In genomic region chr6:70844002-70844804, GRCm38 (mm10) we compare ENCODE assay signal across 8 mouse cellular contexts. TPM values are rescaled to one million over a fixed set of nuclear protein-coding genes. Genes with fewer than 3 reads are reported as not detected.
DNase-seq lines count a peak whose midpoint lies in the region; ATAC-seq and TF ChIP-seq lines count a peak whose summit lies in the region.

TSS of gene Eif2ak3 (plus strand) at chr6:70844515.

- peak; percentile 97; the same call in 1 of the 2 replicates for TF ChIP-seq POLR2A in lung, adult 2 months (IDR thresholded peaks at IDR 0.05; ENCODE audit: borderline replicate concordance, extremely low read depth, low read depth, low read length)

- peak within 1 kb of the TSS; percentile 89 to 94 for H3K4me3 ChIP-seq in ES-E14 (ENCODE audit: insufficient read depth in 1 of 2, low read depth in 1 of 2, low read length in 2 of 2, poor library complexity in 1 of 2, severe bottlenecking in 1 of 2)
- peak within 1 kb of the TSS; percentile 81 for H3K4me3 ChIP-seq in forebrain, embryonic 15.5 days
- peak within 1 kb of the TSS; percentile 84 for H3K4me3 ChIP-seq in lung, adult 2 months (replicated peaks; ENCODE audit: extremely low read depth, low read depth, low read length)

- DNase-seq in ES-E14 (ENCODE audit: low read depth, low spot score) = peak; percentile 97
- DNase-seq in cerebellum, adult 11-12 months = peak; percentile 100
- peak; percentile 99 for DNase-seq in heart, postnatal 25 days (ENCODE audit: low spot score)
- peak; percentile 99 to 100 for DNase-seq in layer of hippocampus, adult 18-20 months (ENCODE audit: low spot score in 2 of 2)
- peak; percentile 98 for DNase-seq in lung, adult 2 months
- peak; percentile 97 to 99 for DNase-seq in thymus, adult 18-20 months

- H3K9ac ChIP-seq in ES-E14 (ENCODE audit: insufficient read depth, low read depth, low read length, poor library complexity, severe bottlenecking) = peak within 1 kb of the TSS; percentile 83
- peak within 1 kb of the TSS; percentile 82 for H3K9ac ChIP-seq in forebrain, embryonic 15.5 days (replicated peaks)

- no peaks in the 10 kb centered on the region for H3K27me3 ChIP-seq in forebrain, embryonic 15.5 days

- no peak within 1 kb of the TSS for H3K27ac ChIP-seq in ES-E14 (ENCODE audit: insufficient read depth, low read depth, low read length, poor library complexity, severe bottlenecking)
- H3K27ac ChIP-seq in forebrain, embryonic 15.5 days (replicated peaks) = peak within 1 kb of the TSS; percentile 96

- in situ Hi-C loops in ES-E14 (cut with MboI; ENCODE audit: low sequenced_read_pairs in 2 of 2, unreplicated experiment in 2 of 2) = no loop called here

- TF ChIP-seq CTCF in lung, adult 2 months (IDR thresholded peaks at IDR 0.05; ENCODE audit: insufficient read depth, low read length) = no peak

- peak within 1 kb of the TSS; percentile 67 for H3K4me2 ChIP-seq in forebrain, embryonic 15.5 days (replicated peaks)

- peak; percentile 99 for ATAC-seq in forebrain, embryonic 15.5 days (replicated peaks)
- peak; percentile 93 for ATAC-seq in neutrophil, adult 5-6 weeks (ENCODE audit: extremely low read depth, insufficient number of reproducible peaks, low FRiP score, poor library complexity, severe bottlenecking)

- H3K4me1 ChIP-seq in ES-E14 (ENCODE audit: control insufficient read depth in 2 of 2, insufficient read depth in 2 of 2, low read length in 2 of 2, poor library complexity in 1 of 2) = peaks cover 0 to 5% of the 10 kb centered on the region in 2 experiments; a peak in 2 of 4 replicates
- peaks cover 29% of the 10 kb centered on the region for H3K4me1 ChIP-seq in forebrain, embryonic 15.5 days
- peaks cover 20% of the 10 kb centered on the region for H3K4me1 ChIP-seq in lung, adult 2 months (ENCODE audit: control insufficient read depth, insufficient read depth, low read length)

- under 1% methylated on average over 53 of the region's 63 CpGs for WGBS in forebrain, embryonic 15.5 days
- under 1% methylated on average over 63 of the region's 63 CpGs for WGBS in lung, adult 2 months

- no peaks in the 10 kb centered on the region for H3K9me3 ChIP-seq in ES-E14 (ENCODE audit: control insufficient read depth, insufficient read depth, low read depth, low read length)
- no peaks in the 10 kb centered on the region for H3K9me3 ChIP-seq in forebrain, embryonic 15.5 days

- intact Hi-C loops in heart, postnatal 25 days (cut with DNase I) = loop anchor here (2.0 kb wide), 1 partner anchor 37 kb away; no protein-coding TSS in a partner anchor

- no peaks in the 10 kb centered on the region for H3K36me3 ChIP-seq in ES-E14 (ENCODE audit: control insufficient read depth, insufficient read depth, low read length, poor library complexity, severe bottlenecking)
- no peaks in the 10 kb centered on the region for H3K36me3 ChIP-seq in forebrain, embryonic 15.5 days

TF ChIP-seq in ES-E14, 5 proteins besides CTCF, POLR2A, EP300 and RAD21:
- peak; percentile 98 for TF ChIP-seq CHD2 (IDR thresholded peaks at IDR 0.05; ENCODE audit: low read depth, low read length)
- TF ChIP-seq ZNF384 (IDR thresholded peaks at IDR 0.05; ENCODE audit: low read depth, low read length) = no peak

RNA-seq across cellular contexts. Expression of gene Eif2ak3, which starts in this region (rescaled TPM):
- total RNA-seq in ES-E14 (2012; rRNA removed) = 33.9 and 53.9 TPM in 2 replicates
- 15.9 and 16.2 TPM in 2 replicates for polyA plus RNA-seq in forebrain, embryonic 15.5 days (2015; fragmentation: Nextera tagmentation; extraction: Ambion mirVana)
- 1 to 10 TPM; 7.9 to 9.3 TPM for total RNA-seq in heart, postnatal 25 days (2021)
- total RNA-seq in layer of hippocampus, adult 18-20 months (2021) = 10 to 100 TPM; 21.9 to 22.2 TPM
- polyA plus RNA-seq in lung, adult 2 months (2012; rRNA removed) = 12.6 and 14.8 TPM in 2 replicates
- total RNA-seq in neutrophil, adult 5-6 weeks (2017) = 168 and 185 TPM in 2 replicates
